Mouse (Mus musculus): ENCODE measurements around the gene Tubb4a. TPM values are rescaled to one million over a fixed set of nuclear protein-coding genes. Genes with fewer than 3 reads are reported as not detected.
"Not testable (repeated sequence)": the region's sequence is repeated elsewhere in the genome, so short reads cannot be mapped to it uniquely, and the experiment has no call there.

Gene Tubb4a
- polyA plus RNA-seq, 1 experiment = 1.7 TPM

DNA sequence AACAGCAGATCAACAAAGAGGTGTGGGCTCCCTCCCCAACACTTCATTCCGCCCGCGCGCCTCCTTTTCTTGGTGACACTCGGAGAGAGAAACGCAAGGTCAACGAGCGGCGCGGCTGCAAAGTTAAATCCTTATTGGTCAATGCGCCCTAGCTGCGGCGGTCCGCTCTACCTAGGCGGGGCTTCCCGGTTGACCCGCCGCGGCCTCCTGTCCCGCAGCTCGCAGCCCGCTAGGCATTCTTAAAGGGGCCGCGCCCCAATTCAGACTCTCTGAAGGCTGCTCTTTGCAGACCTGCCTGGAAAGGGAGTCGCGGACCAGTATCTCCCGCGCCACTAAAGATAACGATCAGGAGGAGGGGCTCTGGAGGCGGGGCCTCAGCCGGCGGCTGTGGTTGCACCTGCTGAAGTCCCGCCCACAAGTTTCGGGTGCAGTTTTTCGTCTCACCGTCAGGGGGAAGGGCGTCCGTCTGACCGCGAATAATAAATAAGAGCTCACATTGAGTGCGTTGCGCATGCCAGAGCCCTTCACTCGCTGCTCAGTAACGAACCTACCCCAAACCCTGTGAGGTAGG is 27.3 kb downstream of the Tubb4a start:
- Histone ChIP-seq H3K4me1 (ENCODE audit: control insufficient read depth, insufficient read depth, insufficient read length) (peaks cover 18% of the 10 kb centered on the region; the same call in 1 of the 2 replicates), H3K4me3 (ENCODE audit: extremely low read depth, insufficient read depth, insufficient read length) (peak overlapping the region; percentile 82), H3K27ac (ENCODE audit: insufficient read depth, low read length) (peak overlapping the region; percentile 95), H3K27me3 (ENCODE audit: control insufficient read depth, insufficient read depth, low read length) (0 out of 2 replicates have a peak, but pooled peaks cover 2% of the 10 kb centered on the region), H3K36me3 (ENCODE audit: control insufficient read depth, insufficient read depth, low read length) (0 out of 2 replicates have a peak, but pooled peaks cover 1% of the 10 kb centered on the region)
- WGBS = under 1% methylated on average over 44 of the region's 44 CpGs
- TF ChIP-seq CTCF (IDR thresholded peaks at IDR 0.05; ENCODE audit: extremely low read depth, insufficient read depth, insufficient read length, insufficient replicate concordance) (peak; percentile 61; the same call in 1 of the 2 replicates), POLR2A (IDR thresholded peaks at IDR 0.05; ENCODE audit: low read depth, low read length) (no peak; the same call in 1 of the 2 replicates)
- DNase-seq (ENCODE audit: low read depth in 1 of 2, low spot score in 2 of 2) = peak; percentile 94 to 95

DNA sequence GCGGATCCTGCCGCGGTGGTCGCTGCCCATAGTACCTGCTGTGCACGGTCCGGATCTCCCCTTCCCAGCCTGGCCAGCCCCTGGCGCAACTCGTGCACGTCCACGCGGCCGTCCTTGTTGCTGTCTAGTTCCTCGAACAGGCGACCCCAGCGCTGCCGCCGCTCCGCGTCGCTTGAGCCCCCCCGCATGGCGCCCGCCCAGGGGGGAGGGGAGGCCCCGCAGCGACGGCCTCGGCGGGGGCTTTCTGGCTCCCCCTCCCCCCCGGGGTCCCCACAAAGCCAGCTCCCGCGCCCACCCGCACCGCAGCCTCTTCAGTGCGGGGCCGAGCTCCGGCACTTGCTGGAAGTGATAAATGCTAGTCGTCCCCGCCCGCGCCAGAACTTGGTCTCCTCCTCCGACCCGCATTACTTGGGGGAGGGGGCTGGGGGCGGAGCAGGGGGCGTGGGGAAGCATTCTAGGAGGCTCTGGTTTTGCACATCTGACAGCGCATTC is 28.1 kb downstream of the Tubb4a start, which contains the start of gene Slc25a23:
Slc25a23 (minus strand) TSS at position 378 of the 492 bp plus-strand sequence.
- peak within 1 kb of the TSS; percentile 95 for H3K27ac ChIP-seq (ENCODE audit: insufficient read depth, low read length)
- peak within 1 kb of the TSS; percentile 82 for H3K4me3 ChIP-seq (ENCODE audit: extremely low read depth, insufficient read depth, insufficient read length)
- DNase-seq (ENCODE audit: low read depth in 1 of 2, low spot score in 2 of 2) = peak in 1 of 2 experiments; percentile 54
- H3K4me1 ChIP-seq (ENCODE audit: control insufficient read depth, insufficient read depth, insufficient read length) = peaks cover 18% of the 10 kb centered on the region; the same call in 1 of the 2 replicates
- no peak for TF ChIP-seq POLR2A (IDR thresholded peaks at IDR 0.05; ENCODE audit: low read depth, low read length)
- no peak for TF ChIP-seq CTCF (IDR thresholded peaks at IDR 0.05; ENCODE audit: extremely low read depth, insufficient read depth, insufficient read length, insufficient replicate concordance)
- no peaks in the 10 kb centered on the region for H3K36me3 ChIP-seq (ENCODE audit: control insufficient read depth, insufficient read depth, low read length)
- WGBS = 1% methylated on average over 40 of the region's 45 CpGs
- H3K27me3 ChIP-seq (ENCODE audit: control insufficient read depth, insufficient read depth, low read length) = 0 out of 2 replicates have a peak, but pooled peaks cover 2% of the 10 kb centered on the region

DNA sequence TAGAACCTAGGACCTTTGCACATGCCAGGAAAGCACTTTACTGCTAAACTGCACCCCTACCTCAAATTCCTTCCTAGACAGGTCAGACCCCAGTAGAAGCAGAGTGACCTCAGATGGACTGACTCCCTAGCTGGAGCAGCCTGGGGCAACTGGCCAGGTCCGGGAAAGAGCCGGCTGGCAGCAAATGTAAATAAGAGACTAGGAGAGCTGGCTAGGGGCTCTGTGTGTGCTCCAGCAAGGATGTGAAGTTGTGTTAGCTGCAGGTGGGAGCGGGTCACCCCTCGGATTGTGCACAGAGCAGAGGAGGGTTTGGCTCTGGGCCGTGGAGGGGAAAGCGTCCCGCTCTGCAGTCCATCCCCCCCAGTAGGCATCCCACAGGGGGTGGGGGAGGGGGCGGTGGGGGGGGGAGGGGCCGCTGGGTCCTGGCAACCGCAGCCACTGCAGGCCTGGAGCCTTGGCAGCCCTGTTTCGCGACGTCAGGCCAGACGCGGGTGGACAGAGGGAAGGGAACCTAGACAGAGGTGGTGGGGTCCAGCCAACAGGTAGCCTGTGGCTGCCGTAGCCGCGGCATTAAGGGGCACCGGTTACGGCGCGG is 28.6 kb downstream of the Tubb4a start, which contains the start of gene Crb3:
Crb3 (plus strand) TSS at position 215 of the 595 bp plus-strand sequence.
- DNase-seq (ENCODE audit: low read depth in 1 of 2, low spot score in 2 of 2) = no peak
- no peak for TF ChIP-seq CTCF (IDR thresholded peaks at IDR 0.05; ENCODE audit: extremely low read depth, insufficient read depth, insufficient read length, insufficient replicate concordance)
- no peak for TF ChIP-seq POLR2A (IDR thresholded peaks at IDR 0.05; ENCODE audit: low read depth, low read length)
- H3K36me3 ChIP-seq (ENCODE audit: control insufficient read depth, insufficient read depth, low read length) = no peaks in the 10 kb centered on the region
- no peak within 1 kb of the TSS for H3K27ac ChIP-seq (ENCODE audit: insufficient read depth, low read length)
- H3K27me3 ChIP-seq (ENCODE audit: control insufficient read depth, insufficient read depth, low read length) = 0 out of 2 replicates have a peak, but pooled peaks cover 2% of the 10 kb centered on the region
- peak within 1 kb of the TSS; percentile 82 for H3K4me3 ChIP-seq (ENCODE audit: extremely low read depth, insufficient read depth, insufficient read length)
- WGBS = 15% methylated on average over 19 of the region's 22 CpGs
- peaks cover 18% of the 10 kb centered on the region; the same call in 1 of the 2 replicates for H3K4me1 ChIP-seq (ENCODE audit: control insufficient read depth, insufficient read depth, insufficient read length)

DNA sequence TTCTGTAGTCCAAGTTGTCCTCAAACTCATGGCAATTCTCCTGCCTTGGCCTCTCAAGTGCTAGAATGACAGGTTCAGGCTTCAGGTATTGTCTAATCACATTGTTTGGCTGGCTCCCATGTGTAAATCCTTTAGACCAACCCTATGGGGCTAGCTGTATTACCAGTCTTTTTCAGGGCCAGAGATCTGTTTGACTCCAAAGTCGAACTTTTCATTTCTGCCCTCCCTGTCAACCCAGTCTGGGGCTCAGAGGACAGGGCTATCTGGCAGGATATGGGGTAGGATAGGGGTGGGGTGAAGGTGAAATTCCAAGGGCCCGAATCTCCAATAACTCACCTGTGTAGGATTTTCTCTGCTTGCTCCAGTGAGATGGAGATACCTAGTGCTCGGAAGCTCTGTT is 31.3 kb downstream of the Tubb4a start:
- no peaks in the 10 kb centered on the region for H3K27me3 ChIP-seq (ENCODE audit: control insufficient read depth, insufficient read depth, low read length)

DNA sequence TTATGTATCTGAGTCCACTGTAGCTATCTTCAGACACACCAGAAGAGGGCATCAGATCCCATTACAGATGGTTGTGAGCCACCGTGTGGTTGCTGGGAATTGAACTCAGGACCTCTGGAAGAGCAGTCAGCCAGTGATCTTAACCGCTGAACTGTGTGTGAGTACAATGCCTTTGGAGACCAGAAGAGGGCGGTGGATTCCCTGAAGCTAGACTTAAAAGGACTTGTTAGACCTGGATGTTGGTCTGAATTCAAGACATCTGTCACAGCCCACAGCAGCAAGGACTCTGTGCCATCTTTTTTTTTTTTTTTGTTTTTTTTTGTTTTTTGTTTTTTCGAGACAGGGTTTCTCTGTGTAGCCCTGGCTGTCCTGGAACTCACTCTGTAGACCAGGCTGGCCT is 35.9 kb downstream of the Tubb4a start:
- not testable (repeated sequence) for H3K4me3 ChIP-seq (ENCODE audit: extremely low read depth, insufficient read depth, insufficient read length); H3K27ac ChIP-seq (ENCODE audit: insufficient read depth, low read length); H3K27me3 ChIP-seq (ENCODE audit: control insufficient read depth, insufficient read depth, low read length); DNase-seq (ENCODE audit: low read depth in 1 of 2, low spot score in 2 of 2); H3K4me1 ChIP-seq (ENCODE audit: control insufficient read depth, insufficient read depth, insufficient read length); H3K36me3 ChIP-seq (ENCODE audit: control insufficient read depth, insufficient read depth, low read length)
- 86% methylated on average over 4 of the region's 4 CpGs for WGBS
- TF ChIP-seq CTCF (IDR thresholded peaks at IDR 0.05; ENCODE audit: extremely low read depth, insufficient read depth, insufficient read length, insufficient replicate concordance) = peak; percentile 4; the same call in 1 of the 2 replicates

More for the DNA sequence above, 31.3 kb downstream of the Tubb4a start:
- no peak for DNase-seq (ENCODE audit: low read depth in 1 of 2, low spot score in 2 of 2)
- Histone ChIP-seq H3K27ac (ENCODE audit: insufficient read depth, low read length) (no peak overlapping the region), H3K4me3 (ENCODE audit: extremely low read depth, insufficient read depth, insufficient read length) (no peak overlapping the region), H3K4me1 (ENCODE audit: control insufficient read depth, insufficient read depth, insufficient read length) (peaks cover 8% of the 10 kb centered on the region; the same call in 1 of the 2 replicates), H3K36me3 (ENCODE audit: control insufficient read depth, insufficient read depth, low read length) (no peaks in the 10 kb centered on the region)
- WGBS = 84% methylated on average over 3 of the region's 3 CpGs
- TF ChIP-seq POLR2A (IDR thresholded peaks at IDR 0.05; ENCODE audit: low read depth, low read length) = no peak
- TF ChIP-seq CTCF (IDR thresholded peaks at IDR 0.05; ENCODE audit: extremely low read depth, insufficient read depth, insufficient read length, insufficient replicate concordance) = no peak

DNA sequence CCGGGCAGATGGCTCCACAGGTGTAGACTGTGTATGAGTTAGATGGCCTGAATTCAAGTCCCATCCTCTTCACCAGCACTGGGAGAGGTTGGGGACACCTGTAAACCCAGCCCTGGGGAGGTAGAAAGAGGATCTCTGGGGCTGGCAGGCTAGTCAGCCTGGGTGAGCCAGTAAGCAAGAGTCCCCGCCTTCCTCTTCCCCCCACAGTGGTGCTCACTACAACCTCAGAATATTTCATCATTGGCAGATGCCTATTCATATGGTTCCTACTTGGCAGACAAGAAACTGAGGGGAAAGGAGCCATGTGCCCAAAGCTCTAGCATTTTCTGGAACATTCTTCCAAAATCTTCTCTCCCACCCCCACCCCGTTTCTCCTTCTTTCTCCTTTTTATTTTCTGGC is 38.8 kb downstream of the Tubb4a start:
- H3K36me3 ChIP-seq (ENCODE audit: control insufficient read depth, insufficient read depth, low read length) = no peaks in the 10 kb centered on the region
- no peaks in the 10 kb centered on the region for H3K4me1 ChIP-seq (ENCODE audit: control insufficient read depth, insufficient read depth, insufficient read length)
- no peak overlapping the region for H3K4me3 ChIP-seq (ENCODE audit: extremely low read depth, insufficient read depth, insufficient read length)
- 60% methylated on average over 3 of the region's 3 CpGs for WGBS
- DNase-seq (ENCODE audit: low read depth in 1 of 2, low spot score in 2 of 2) = no peak
- H3K27me3 ChIP-seq (ENCODE audit: control insufficient read depth, insufficient read depth, low read length) = no peaks in the 10 kb centered on the region
- no peak for TF ChIP-seq CTCF (IDR thresholded peaks at IDR 0.05; ENCODE audit: extremely low read depth, insufficient read depth, insufficient read length, insufficient replicate concordance)
- no peak for TF ChIP-seq POLR2A (IDR thresholded peaks at IDR 0.05; ENCODE audit: low read depth, low read length)
- no peak overlapping the region for H3K27ac ChIP-seq (ENCODE audit: insufficient read depth, low read length)
